Mouse (Mus musculus): ENCODE results near the gene Galm.

Galm gene

DNA sequence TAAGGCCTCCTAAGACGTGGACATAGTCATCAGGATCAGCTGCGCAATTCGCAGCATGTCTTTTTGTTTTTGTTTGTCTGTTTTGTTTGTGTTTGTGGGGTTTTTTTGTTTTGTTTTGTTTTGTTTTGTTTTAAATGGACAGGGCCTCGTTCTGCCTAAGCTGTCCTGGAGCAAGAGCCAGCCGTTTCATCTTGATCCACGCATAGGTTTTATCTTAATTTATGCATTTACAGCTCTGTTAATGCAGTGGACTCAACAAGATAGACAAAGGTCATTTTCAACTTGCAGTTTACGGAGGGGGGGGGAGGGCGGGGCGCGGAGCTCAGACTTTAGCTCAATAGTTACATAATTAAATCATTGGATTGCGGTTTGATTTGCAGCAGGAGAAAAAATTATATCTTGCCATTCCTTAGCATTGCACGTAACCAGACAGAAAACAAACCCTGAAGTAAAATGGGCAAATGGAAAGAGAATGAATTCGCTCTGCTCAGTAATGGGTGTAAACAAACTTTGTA, 1.3 kb downstream of the Galm start:
- in situ Hi-C loops (cut with MboI, MseI) = loop anchor here in 1 of 2 experiments (25.0 kb wide), 1 partner anchor 1866 kb away; no protein-coding TSS in a partner anchor

DNA sequence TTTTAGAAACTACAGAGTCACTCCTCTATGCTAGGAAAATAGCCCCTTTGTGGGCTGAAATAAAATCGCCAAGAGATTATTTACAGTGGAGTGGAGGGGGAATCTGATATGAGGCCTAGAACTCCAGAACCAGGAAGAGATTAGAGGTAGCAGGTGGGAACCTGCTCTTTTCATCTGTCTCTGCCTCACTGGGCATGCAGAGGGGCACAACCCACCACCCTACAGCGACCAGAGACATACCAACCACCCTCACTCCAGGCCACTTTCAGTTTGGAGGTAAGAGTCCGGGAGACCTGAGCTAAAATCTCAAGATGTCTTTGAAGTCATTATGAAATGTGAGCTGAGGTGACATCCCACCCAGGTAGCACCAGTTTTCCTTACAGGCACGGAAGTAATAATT, 2.1 kb downstream of the Galm start:
- in situ Hi-C loops (cut with MboI, MseI) = loop anchor here in 1 of 2 experiments (25.0 kb wide), 1 partner anchor 1867 kb away; no protein-coding TSS in a partner anchor

DNA sequence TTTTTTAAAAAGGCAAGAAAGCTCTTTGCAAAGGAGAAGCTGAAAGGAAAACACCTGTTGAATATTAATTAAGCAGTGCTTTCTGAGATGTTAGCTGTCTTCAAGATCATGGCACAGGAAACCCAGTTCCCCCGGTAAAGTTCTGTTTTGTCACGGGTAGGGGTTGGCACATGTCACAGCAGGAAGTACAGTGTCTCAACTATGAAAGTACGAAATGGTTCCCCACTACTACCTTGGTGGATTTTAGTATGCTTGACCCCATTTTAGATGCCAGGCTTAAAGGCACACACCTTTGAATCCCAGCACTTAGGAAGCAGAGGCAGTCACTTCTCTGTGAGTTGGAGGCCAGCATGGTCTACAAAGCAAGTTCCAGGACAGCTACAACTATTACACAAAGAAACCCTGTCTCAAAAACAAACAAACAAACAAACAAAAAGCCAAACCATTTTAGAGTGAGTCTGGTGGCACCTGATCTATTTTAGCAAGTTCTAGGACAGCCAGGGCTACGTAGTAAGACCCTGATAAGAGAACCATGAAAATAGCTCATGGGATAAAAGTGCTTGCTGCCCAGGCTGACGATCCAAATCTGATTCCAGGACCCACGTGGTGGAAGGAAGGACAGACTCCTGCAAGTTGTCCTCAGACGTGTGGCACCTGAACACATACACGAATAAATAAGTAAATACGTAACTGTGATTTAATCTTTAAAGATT, 3.6 kb downstream of the Galm start:
- in situ Hi-C loops (cut with MboI, MseI) = loop anchor here in 1 of 2 experiments (25.0 kb wide), 1 partner anchor 1869 kb away; no protein-coding TSS in a partner anchor

DNA sequence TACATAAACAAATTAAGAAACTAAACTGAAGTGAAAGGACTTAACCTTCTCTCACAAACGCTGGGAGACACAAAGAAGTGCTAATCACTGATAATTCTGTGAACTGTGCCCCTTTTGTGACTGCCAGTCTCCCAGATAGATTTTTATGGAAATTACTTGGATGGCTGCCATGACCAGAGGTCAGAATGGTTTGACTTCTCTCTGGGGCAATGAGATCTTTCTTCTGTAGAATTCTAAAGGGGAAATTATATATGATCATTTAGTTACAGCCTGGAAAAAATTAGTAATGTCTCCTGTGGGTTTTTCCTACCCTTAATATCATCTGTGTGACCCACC, 4.1 kb downstream of the Galm start:
- in situ Hi-C loops (cut with MboI, MseI) = loop anchor here in 1 of 2 experiments (25.0 kb wide), 1 partner anchor 1869 kb away; no protein-coding TSS in a partner anchor

DNA sequence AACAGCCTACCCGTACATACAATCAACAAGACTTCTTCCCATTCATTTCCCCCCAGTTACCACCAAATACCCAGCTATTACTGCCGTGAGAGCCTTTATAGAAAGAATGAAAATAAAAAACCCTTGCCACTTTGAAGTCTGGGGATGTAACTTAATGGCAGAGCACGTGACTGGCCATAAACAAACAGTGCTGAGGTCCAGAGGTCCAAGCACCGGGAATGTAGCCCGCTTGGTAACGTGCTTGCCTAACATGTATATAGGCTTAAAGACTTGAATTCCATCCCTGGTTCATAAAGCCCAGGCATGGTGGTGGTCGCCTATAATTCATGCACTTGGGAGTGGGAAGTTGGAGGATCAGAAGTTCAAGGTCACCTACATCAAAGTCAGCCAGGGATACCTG, 4.6 kb downstream of the Galm start:
- in situ Hi-C loops (cut with MboI, MseI) = loop anchor here in 1 of 2 experiments (25.0 kb wide), 1 partner anchor 1870 kb away; no protein-coding TSS in a partner anchor

DNA sequence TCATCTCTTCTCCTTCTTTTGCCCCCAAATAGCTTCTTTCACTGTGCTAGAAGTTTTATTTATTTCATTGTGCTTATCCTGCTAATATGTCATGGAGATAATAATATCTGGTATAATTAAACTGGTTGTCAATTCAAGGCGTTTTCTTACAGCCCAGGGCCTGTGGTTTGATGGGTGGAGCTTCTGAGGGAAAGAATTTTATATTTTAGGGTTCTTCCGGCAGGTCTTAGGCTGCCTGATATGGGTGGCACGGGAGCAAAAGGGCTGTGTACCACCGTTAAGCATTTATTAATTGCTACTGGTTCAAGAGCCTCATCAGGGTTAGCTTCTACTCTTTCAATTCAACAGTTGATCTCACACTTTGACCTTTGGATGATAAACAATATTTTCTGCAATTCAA, 5.2 kb downstream of the Galm start:
- in situ Hi-C loops (cut with MboI, MseI) = loop anchor here in 1 of 2 experiments (25.0 kb wide), 1 partner anchor 1870 kb away; no protein-coding TSS in a partner anchor

DNA sequence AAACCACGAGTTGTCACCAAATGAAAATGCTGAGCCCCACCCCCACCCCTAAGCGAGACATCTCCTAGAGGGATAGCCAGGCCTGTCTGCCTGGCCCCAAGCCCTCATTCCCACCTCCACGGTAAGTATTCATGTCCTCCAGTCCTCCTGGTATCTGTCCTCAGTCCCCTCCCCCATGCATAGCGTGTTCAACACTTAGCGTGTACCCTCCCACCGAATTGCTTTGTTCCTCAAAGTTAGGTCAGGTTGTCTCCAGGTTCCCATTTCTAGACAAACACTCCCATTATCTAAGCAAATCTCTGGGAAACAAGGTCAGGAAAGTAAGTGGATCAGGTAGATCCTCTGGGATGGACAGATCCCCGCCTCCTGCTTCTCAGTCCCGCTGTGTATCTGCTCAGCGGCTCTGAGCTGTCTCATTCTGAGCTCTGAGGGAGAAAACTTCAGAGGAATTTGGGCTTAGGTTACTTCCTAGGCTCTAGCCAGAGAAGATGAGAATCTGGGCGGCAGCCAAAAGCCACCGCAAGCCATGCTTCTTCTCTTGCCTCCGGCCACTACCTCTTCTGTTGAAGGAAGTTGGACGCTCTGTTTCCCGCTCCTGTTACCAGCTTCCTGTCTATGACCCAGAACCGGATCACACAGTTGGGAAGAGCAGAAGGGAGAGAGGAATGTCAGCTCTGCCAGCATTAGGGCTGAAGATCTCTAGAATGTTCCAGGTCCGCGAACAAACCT, 11.3 kb downstream of the Galm start:
- in situ Hi-C loops (cut with MboI, MseI) = loop anchor here (5.0 to 25.0 kb wide), 2 partner anchors 34 to 1876 kb away; no protein-coding TSS in a partner anchor

DNA sequence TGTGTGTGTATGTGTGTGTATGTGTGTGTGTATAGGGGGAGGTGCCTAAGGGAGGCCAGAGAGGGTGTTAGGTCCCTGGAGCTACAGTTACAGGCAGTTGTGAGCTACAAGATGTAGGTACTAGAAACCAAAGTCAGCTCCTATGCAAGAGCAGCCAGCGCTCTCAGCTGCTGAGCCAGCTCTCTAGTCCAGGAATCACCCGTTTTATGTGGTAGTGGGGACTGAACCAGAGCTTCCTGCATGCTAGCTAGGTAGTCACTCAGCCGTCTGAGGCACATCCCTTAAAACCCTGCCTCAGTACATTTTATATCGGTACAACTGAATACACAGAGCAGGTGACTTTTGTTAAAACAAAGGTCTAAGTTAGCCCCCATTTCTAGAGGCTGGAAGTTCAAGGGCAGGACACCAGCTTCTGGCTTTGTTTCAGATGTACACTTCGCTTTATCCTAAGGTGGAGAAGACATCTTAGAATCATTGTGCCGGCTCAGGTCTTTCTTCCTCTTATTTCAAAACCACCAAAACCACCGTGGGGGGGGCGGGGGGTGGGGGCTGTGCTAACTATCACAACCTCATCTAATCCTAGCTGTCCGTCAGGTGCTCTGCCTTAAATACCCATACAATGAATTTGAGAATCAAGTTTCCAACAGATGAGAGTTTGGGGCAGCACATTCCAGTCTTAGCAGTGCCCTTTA, 12.6 kb downstream of the Galm start:
- in situ Hi-C loops (cut with MboI, MseI) = loop anchor here (5.0 to 25.0 kb wide), 2 partner anchors 32 to 1878 kb away; no protein-coding TSS in a partner anchor

DNA sequence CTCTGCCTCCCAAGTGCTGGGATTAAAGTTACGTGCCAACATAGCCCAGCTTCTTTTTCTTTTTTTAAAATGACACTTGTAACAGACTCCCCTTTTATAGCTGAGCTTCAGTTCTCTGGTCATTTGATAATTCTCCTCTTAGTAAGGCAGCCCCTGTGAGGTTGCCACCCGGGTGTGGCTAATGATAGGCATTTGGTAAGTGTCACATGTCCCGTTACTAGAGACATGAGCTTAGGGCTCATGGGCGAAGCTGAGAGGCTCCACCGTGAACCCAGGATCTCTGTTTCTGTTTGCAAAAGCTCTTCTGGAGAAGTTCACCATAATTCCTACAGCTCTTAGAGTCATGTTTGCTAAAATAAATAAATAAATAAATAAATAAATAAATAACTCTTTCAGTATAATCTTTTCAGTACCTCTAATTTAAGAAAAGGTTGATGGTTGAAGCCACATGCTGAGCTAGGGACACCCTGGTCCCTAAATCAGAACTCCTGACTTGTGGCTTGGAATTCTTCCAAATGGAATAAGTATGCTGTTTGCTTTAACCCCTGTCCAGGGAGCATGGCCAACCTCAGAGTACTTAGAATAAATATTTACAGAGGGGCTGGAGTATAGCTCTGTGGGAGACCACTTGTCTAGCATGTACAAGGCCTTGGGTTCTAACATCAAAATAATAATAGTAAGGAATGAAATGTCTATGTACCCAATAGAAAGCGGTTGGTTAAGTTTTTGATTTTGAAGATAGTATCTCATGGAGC, 16.4 kb downstream of the Galm start:
- in situ Hi-C loops (cut with MboI, MseI) = loop anchor here in 1 of 2 experiments (25.0 kb wide), 1 partner anchor 1881 kb away; no protein-coding TSS in a partner anchor

DNA sequence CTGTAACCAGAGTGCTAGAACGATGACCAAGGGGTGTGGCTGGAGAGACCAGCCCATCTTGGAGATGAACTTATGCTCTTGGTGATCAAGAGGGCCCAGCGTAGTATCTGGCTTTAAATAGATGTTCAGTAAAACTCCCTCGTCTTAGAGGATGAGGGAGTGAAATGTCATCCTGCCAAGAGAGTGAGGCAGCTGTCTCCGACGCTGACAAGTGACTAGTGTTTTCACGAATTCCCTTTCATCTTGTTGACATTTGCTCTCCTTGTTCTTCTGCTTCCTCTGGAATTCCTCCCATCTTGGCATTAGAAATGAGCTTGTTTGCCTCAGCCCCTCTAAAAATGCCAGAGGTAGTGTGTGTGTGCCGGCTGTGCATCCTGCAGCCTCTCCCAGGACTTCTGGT, 17.9 kb downstream of the Galm start:
- in situ Hi-C loops (cut with MboI, MseI) = loop anchor here in 1 of 2 experiments (25.0 kb wide), 1 partner anchor 1883 kb away; no protein-coding TSS in a partner anchor

DNA sequence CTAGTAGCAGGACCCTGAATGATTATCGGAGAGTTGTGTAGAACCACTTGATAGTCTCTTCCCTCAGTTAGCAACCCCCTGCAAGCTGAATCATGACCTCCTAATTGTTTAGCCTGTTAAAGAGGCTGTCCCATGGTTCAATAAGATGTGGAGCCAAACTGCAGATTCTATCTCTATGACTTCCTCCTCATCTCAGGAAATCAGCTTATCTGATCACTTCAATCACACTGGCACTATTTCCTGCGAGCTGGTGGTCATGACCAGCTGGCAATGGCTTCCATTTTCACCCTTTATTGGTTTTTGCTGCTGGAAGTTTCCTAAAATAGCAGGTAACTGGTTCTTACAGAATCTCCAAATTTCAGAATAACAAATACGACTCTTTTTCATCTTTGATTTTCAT, 18.5 kb downstream of the Galm start:
- in situ Hi-C loops (cut with MboI, MseI) = loop anchor here in 1 of 2 experiments (25.0 kb wide), 1 partner anchor 1883 kb away; no protein-coding TSS in a partner anchor

DNA sequence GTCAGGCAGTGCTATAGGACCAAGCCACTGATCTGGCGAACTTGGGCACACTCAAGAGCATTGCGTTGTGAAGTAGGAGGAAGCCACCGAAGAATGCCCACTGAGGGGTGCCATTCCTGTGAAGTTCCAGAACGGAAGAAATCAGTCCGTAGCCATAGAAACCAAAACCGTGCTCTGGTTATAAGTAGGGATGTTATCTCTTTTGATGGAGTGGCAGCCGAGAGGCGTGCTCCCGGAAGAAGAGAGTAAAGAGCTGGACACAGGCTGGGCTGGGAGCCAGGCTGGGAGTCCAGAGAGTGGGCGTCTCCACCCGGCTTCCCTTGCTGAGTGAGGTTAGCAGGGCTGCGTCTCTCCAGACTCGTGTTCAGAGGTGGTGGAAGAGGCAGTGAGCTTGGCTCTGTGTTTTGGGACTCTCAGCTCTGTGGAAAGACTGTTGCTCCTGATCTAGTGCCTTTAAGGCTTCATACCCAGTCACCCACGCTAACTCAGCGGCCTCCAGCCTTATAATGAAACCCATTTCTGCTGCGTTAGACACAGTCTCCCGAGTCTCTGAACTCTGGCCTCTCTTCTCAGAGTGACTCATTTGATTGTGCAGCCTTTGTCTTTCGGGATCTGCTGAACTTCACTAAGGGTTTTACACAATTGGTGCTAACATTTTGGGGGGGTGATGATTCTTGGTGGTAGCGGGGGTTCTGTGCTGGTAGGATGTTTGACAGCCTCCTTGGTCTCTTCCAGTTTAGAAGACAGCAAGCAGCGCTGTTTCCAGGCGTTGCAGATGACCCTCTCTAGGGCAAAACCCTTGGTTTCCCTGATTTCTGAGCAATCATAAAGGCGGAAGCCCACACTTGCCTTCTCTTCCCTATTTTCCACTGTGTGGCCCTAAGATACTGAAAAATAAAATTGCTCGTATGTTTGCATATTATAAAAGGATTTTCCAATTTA, 21.1 kb downstream of the Galm start:
- in situ Hi-C loops (cut with MboI, MseI) = loop anchor here in 1 of 2 experiments (25.0 kb wide), 1 partner anchor 1886 kb away; no protein-coding TSS in a partner anchor

DNA sequence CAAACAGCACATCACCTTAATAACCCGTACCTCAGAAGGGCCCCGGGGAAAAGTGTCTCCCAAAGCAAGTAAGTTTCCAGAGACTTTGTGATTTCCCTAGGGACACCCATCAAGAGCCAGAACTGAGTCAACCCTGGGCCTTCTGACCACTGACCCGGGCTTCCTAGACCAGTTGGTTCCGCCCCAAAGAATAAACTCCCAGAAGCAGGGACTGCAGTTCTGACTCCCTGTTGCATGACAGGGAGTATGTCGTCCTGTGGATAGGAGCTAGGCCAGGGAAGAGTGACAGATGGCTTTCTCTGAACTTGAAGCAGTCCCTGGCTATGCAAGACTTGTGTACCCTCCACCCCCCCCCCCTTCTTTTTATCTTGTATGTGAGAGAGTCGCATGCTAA, 21.7 kb downstream of the Galm start:
- in situ Hi-C loops (cut with MboI, MseI) = loop anchor here in 1 of 2 experiments (25.0 kb wide), 1 partner anchor 1887 kb away; no protein-coding TSS in a partner anchor

DNA sequence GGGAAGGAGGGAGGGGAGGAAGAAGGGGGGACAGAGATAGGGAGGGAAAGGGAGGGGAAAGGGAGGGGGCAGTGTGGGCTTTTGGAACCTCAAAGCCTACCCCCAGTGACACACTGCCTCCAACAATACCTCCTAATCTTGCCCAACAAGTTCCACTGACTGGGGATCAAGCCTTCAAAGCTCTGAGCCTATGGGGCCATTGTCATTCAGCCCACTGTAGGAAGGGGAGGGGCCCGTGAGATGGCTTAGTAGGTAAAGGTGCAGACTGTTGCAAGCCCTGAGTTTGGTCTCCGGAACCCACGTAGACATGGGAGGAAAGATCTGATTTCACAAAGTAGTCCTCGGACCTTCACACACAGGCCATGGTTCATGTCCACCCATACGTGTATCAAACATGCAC, 24.1 kb downstream of the Galm start:
- in situ Hi-C loops (cut with MboI, MseI) = no loop called here

DNA sequence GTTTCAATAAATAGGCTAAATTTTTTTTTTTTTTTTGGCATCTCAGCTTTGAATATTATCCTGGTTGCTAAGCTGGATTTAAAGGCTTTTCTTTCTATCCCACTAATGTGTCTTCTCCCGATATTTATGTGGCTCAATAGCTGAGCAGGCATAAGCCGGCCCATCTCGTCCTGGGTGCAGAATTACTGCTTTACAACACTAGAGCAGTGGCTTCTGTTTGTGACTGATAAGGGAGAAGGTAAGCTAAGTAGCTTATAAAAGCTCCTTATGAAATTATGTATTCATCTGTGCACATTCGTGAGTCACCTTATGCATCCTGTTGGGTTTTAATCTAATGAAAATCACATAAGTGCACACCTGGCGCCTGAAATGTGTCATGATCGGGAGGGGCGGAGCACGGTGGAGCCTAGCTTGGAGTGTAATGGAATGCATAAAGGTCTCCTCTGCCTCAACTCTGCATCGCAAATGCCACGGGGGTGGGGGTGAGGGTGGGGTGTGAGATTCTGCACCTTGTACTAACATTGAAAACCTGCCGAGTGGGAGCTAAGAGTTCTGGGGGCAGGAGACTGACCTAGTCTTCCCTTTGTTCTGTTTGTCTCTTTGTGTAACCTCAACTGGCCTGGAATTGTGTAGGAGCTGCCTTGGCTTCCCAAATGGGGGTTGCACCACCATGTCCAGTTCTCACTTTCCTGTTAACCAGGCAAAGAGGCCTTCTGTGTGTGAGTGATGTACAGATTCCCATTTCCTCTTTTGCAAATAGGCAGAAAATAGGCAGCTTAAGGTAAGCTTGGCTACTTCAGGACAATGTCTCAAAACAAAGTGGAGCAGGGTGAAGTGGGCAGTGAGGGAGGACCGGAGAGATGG, 25.7 kb downstream of the Galm start:
- in situ Hi-C loops (cut with MboI, MseI) = no loop called here

DNA sequence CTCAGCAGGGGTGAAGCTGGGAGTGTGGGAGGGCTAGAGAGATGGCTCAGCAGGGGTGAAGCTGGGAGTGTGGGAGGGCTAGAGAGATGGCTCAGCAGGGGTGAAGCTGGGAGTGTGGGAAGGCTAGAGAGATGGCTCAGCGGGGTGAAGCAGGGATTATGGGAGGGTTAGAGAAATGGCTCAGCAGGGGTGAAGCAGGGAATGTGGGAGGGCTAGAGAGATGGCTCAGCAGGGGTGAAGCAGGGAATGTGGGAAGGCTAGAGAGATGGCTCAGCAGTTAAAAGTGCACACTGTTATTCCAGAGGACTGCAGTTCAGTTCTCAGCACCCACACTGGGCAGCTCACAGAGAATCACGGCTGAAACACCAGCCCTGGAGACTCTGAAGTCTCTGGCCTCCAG, 26.4 kb downstream of the Galm start:
- in situ Hi-C loops (cut with MboI, MseI) = no loop called here

DNA sequence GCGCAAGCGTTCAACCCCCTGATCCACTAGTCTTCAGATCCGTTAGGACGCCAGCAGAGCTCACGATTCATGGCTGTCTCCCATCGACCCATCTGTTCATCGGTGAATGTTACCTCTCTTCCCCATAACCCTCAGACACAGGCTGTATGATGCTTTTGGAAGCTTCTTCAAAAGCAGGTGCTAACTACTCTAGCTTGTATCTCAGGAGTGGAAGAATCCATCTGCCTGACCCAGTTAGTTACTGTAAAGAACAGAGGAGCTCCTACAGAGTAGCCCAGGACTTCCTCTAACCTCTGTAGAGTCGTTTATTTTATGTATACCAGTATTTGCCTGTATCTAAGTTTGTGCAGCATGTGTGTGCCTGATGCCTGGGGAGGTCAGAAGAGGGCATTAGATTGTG, 29.6 kb downstream of the Galm start:
- in situ Hi-C loops (cut with MboI, MseI) = no loop called here

DNA sequence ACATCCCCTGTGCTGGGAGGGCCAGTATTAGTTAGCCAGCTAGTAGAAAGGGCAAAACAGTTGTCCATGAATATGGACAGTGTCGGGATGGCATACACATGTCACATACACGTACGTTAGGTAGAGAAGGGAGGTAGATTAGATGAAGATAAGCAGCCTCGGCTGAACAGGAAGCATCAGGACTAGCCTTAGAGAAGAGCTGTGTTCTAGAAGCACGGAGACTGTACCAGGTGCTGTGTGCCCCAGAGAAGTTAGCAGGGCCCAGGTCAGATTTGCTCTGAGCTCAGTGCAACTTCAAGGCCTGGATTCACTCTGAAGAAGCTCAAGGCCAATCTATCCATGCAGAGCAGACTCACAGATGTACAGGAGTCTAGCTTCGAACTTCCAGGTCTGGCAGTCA, 30.2 kb downstream of the Galm start:
- in situ Hi-C loops (cut with MboI, MseI) = no loop called here

Measured in T-helper 17 cell (primary cell).